Mouse (Mus musculus): ENCODE data around the gene Glyat. TPM values are rescaled to one million over a fixed set of nuclear protein-coding genes. Genes with fewer than 3 reads are reported as not detected.

Glyat gene
- polyA plus RNA-seq, 1 experiment from 2014 or later = not detected

DNA sequence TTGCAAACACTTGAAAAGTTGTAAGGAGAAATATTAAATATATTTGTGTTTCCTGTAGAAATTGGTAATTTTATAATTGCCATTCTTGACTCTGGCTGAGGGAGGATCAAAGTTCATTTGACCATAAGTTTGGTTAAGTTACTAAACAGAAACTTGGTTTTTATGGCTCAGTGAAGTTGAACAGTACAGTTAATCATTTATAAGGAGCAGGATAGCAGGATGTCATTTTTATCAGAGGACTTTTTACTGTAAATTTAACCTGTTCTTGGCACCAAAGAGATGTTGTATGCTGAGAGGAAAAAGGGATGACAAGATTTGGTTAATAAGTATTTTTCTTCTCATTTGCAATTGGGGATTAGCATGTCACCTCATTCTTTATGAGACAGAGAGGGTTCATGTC lies 51.5 kb downstream of the Glyat start:
- Histone ChIP-seq H3K9ac (replicated peaks) (no peak overlapping the region), H3K27ac (no peak overlapping the region)
- ATAC-seq (ENCODE audit: insufficient number of reproducible peaks, insufficient read depth, low FRiP score, low TSS enrichment, low read depth) = no peak

GRCm38 (mm10) chr19:12685231-12685630 lies 52.1 kb downstream of the Glyat start:
- no peaks in the 10 kb centered on the region for H3K4me1 ChIP-seq (replicated peaks)
- no peak overlapping the region for H3K4me2 ChIP-seq
- H3K4me3 ChIP-seq (replicated peaks) = no peak overlapping the region
- H3K27ac ChIP-seq = no peak overlapping the region
- no peak for ATAC-seq (ENCODE audit: insufficient number of reproducible peaks, insufficient read depth, low FRiP score, low TSS enrichment, low read depth)
- no peaks in the 10 kb centered on the region for H3K27me3 ChIP-seq
- no peaks in the 10 kb centered on the region for H3K36me3 ChIP-seq
- no peaks in the 10 kb centered on the region for H3K9me3 ChIP-seq
- no peak overlapping the region for H3K9ac ChIP-seq (replicated peaks)

More for the DNA sequence above, 51.5 kb downstream of the Glyat start:
- no peaks in the 10 kb centered on the region for H3K36me3 ChIP-seq
- no peaks in the 10 kb centered on the region for H3K9me3 ChIP-seq
- no peak overlapping the region for H3K4me3 ChIP-seq (replicated peaks)
- no peak overlapping the region for H3K4me2 ChIP-seq
- no peaks in the 10 kb centered on the region for H3K4me1 ChIP-seq (replicated peaks)
- no peaks in the 10 kb centered on the region for H3K27me3 ChIP-seq

GRCm38 (mm10) chr19:12695590-12695989 lies 62.5 kb downstream of the Glyat start, which contains the start of gene Keg1:
Gene Keg1, plus strand, starts transcription at chr19:12695786.
- Histone ChIP-seq H3K27ac (no peak within 1 kb of the TSS), H3K4me3 (replicated peaks) (no peak within 1 kb of the TSS), H3K9ac (replicated peaks) (no peak within 1 kb of the TSS), H3K4me2 (no peak within 1 kb of the TSS), H3K9me3 (no peaks in the 10 kb centered on the region), H3K36me3 (no peaks in the 10 kb centered on the region), H3K4me1 (replicated peaks) (no peaks in the 10 kb centered on the region), H3K27me3 (no peaks in the 10 kb centered on the region)
- 88% methylated on average over 3 of the region's 3 CpGs for WGBS
- no peak for ATAC-seq (ENCODE audit: insufficient number of reproducible peaks, insufficient read depth, low FRiP score, low TSS enrichment, low read depth)

GRCm38 (mm10) chr19:12696221-12696620 lies 63.1 kb downstream of the Glyat start:
- H3K27ac ChIP-seq = no peak overlapping the region
- no peak overlapping the region for H3K9ac ChIP-seq (replicated peaks)
- no peaks in the 10 kb centered on the region for H3K9me3 ChIP-seq
- no peak for ATAC-seq (ENCODE audit: insufficient number of reproducible peaks, insufficient read depth, low FRiP score, low TSS enrichment, low read depth)
- H3K4me2 ChIP-seq = no peak overlapping the region
- no peaks in the 10 kb centered on the region for H3K36me3 ChIP-seq
- no peak overlapping the region for H3K4me3 ChIP-seq (replicated peaks)
- no peaks in the 10 kb centered on the region for H3K4me1 ChIP-seq (replicated peaks)
- no peaks in the 10 kb centered on the region for H3K27me3 ChIP-seq

Other genes with a start within 250 kb of the Glyat start
- gene Olfr1440, start 246.0 kb upstream of the Glyat start, polyA plus RNA-seq (2016; fragmentation: Nextera tagmentation; extraction: Ambion mirVana) = not detected in 2 replicates
- not detected in 2 replicates for gene Olfr1441, start 215.9 kb upstream of the Glyat start, polyA plus RNA-seq (2016; fragmentation: Nextera tagmentation; extraction: Ambion mirVana)
- not detected in 2 replicates for gene Pfpl, start 205.4 kb upstream of the Glyat start, polyA plus RNA-seq (2016; fragmentation: Nextera tagmentation; extraction: Ambion mirVana)
- 0.22 and 0.25 TPM in 2 replicates for gene Mpeg1, start 172.5 kb upstream of the Glyat start, polyA plus RNA-seq (2016; fragmentation: Nextera tagmentation; extraction: Ambion mirVana)
- gene Dtx4, start 131.9 kb upstream of the Glyat start, polyA plus RNA-seq (2016; fragmentation: Nextera tagmentation; extraction: Ambion mirVana) = 5.2 and 5.6 TPM in 2 replicates
- 18.4 and 20.2 TPM in 2 replicates for gene Fam111a, start 87.6 kb upstream of the Glyat start, polyA plus RNA-seq (2016; fragmentation: Nextera tagmentation; extraction: Ambion mirVana)
- gene Gm4952, start 33.3 kb upstream of the Glyat start, polyA plus RNA-seq (2016; fragmentation: Nextera tagmentation; extraction: Ambion mirVana) = not detected in 2 replicates
- not detected in 2 replicates for gene Olfr1442, start 37.1 kb downstream of the Glyat start, polyA plus RNA-seq (2016; fragmentation: Nextera tagmentation; extraction: Ambion mirVana)
- gene Olfr1443, start 44.8 kb downstream of the Glyat start, polyA plus RNA-seq (2016; fragmentation: Nextera tagmentation; extraction: Ambion mirVana) = not detected in 2 replicates
- gene Keg1, start 62.5 kb downstream of the Glyat start, polyA plus RNA-seq (2016; fragmentation: Nextera tagmentation; extraction: Ambion mirVana) = not detected in 2 replicates
- gene Cntf, start 132.3 kb downstream of the Glyat start, polyA plus RNA-seq (2016; fragmentation: Nextera tagmentation; extraction: Ambion mirVana) = 1.7 and 2.3 TPM in 2 replicates
- 16.5 and 17.1 TPM in 2 replicates for gene Zfp91, start 162.8 kb downstream of the Glyat start, polyA plus RNA-seq (2016; fragmentation: Nextera tagmentation; extraction: Ambion mirVana)
- 0.98 and 1.3 TPM in 2 replicates for gene Lpxn, start 162.9 kb downstream of the Glyat start, polyA plus RNA-seq (2016; fragmentation: Nextera tagmentation; extraction: Ambion mirVana)
- gene Gm5244, start 213.4 kb downstream of the Glyat start, polyA plus RNA-seq (2016; fragmentation: Nextera tagmentation; extraction: Ambion mirVana) = not detected in 2 replicates
- not detected in 2 replicates for gene Olfr1444, start 224.0 kb downstream of the Glyat start, polyA plus RNA-seq (2016; fragmentation: Nextera tagmentation; extraction: Ambion mirVana)

Measured in limb, embryonic 12.5 days (tissue).